Mouse (Mus musculus) forebrain, embryonic 10.5 days (tissue): ENCODE results near the gene Map3k11. TPM values are rescaled to one million over a fixed set of nuclear protein-coding genes. Genes with fewer than 3 reads are reported as not detected.

Experiments used
- DNase-seq: peaks from one replicate; pipeline ENCODE4 v3.0.0-alpha.2; 2017; ENCODE audit warnings: low spot score; ENCODE audit errors: extremely low spot score
- H3K27ac ChIP-seq: fragments of 300-500 bp; sonication (generic); 2 replicates; pipeline ENCODE4 v1.5.1; 2016; ENCODE audit warnings: mild to moderate bottlenecking
- H3K27me3 ChIP-seq: fragments of 300-500 bp; sonication (generic); 2 replicates; pipeline ENCODE4 v1.6.1; 2016; ENCODE audit warnings: mild to moderate bottlenecking; ENCODE audit not compliant: poor library complexity, severe bottlenecking
- H3K36me3 ChIP-seq: fragments of 300-500 bp; sonication (generic); replicated peaks from 2 replicates; pipeline ENCODE4 v1.6.1; 2016; ENCODE audit warnings: mild to moderate bottlenecking, moderate library complexity
- H3K4me1 ChIP-seq: fragments of 300-500 bp; sonication (generic); 2 replicates; pipeline ENCODE4 v1.6.1; 2016
- H3K4me3 ChIP-seq: fragments of 300-500 bp; sonication (generic); 2 replicates; pipeline ENCODE4 v1.5.1; 2016; ENCODE audit warnings: mild to moderate bottlenecking, moderate library complexity
- H3K9me3 ChIP-seq: fragments of 300-500 bp; sonication (generic); 2 replicates; pipeline ENCODE4 v1.6.1; 2016; ENCODE audit warnings: mild to moderate bottlenecking, moderate library complexity
- WGBS: fragments of 180-500 bp; shearing (Covaris S2); methylation state at CpG from one replicate; pipeline ENCODE4 v1.1.7; 2016; 5-methylcytosine and 5-hydroxymethylcytosine counted together
- microRNA-seq: library from miRNA; unstranded; fragments of <30 nt; microRNA quantifications from one replicate; pipeline ENCODE4, GENCODE M21; 2017
- polyA plus RNA-seq: library from polyadenylated mRNA; unstranded; fragments of >200 nt; fragmentation: Nextera tagmentation; extraction: Ambion mirVana; gene quantifications from 2 replicates; pipeline ENCODE4 v1.2.1, GENCODE M21; 2016

Map3k11 gene
- polyA plus RNA-seq, 1 experiment from 2014 or later = 26.3 TPM

DNA sequence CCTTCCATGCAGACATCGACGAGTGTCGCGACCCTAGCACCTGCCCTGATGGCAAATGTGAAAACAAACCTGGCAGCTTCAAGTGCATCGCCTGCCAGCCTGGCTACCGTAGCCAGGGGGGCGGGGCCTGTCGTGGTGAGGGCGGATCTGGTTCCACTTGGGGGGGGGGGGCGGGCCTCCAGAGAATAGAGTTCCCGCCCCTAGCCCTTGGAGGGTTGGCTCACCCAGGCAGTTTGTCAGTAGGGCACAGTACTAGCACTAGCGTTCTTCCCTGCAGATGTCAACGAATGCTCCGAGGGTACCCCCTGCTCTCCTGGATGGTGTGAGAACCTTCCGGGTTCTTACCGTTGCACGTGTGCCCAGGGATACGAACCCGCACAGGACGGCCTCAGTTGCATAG is 63.2 kb downstream of the Map3k11 start:
- H3K4me1 ChIP-seq = peaks cover 31% of the 10 kb centered on the region
- no peak for DNase-seq
- H3K36me3 ChIP-seq = no peaks in the 10 kb centered on the region
- 6% methylated on average over 20 of the region's 20 CpGs for whole genome bisulfite sequencing
- peaks cover 100% of the 10 kb centered on the region for H3K27me3 ChIP-seq
- no peaks in the 10 kb centered on the region for H3K9me3 ChIP-seq
- H3K4me3 ChIP-seq = peak overlapping the region; percentile 31
- H3K27ac ChIP-seq = no peak overlapping the region

Small RNAs within 50 kb of the gene (microRNA-seq; reads per million reads assigned to microRNA genes)
- gene Mir6987 = not detected

Other genes starting within 250 kb of the Map3k11 start
- gene Fosl1, start 241.2 kb upstream of the Map3k11 start, polyA plus RNA-seq = not detected in 2 replicates
- gene Ccdc85b, start 230.8 kb upstream of the Map3k11 start, polyA plus RNA-seq = 5.5 and 6.7 TPM in 2 replicates
- 93.1 TPM in 2 replicates for gene Fibp, start 228.1 kb upstream of the Map3k11 start, polyA plus RNA-seq
- 1.1 and 1.4 TPM in 2 replicates for gene Ctsw, start 220.2 kb upstream of the Map3k11 start, polyA plus RNA-seq
- 46.9 and 50.9 TPM in 2 replicates for gene Efemp2, start 214.8 kb upstream of the Map3k11 start, polyA plus RNA-seq
- gene Mus81, start 200.3 kb upstream of the Map3k11 start, polyA plus RNA-seq = 40.9 and 42.9 TPM in 2 replicates
- 2,991 and 3,010 TPM in 2 replicates for gene Cfl1, start 198.3 kb upstream of the Map3k11 start, polyA plus RNA-seq
- gene 1700020D05Rik, start 185.0 kb upstream of the Map3k11 start, polyA plus RNA-seq = not detected in 2 replicates
- gene Snx32, start 178.2 kb upstream of the Map3k11 start, polyA plus RNA-seq = 7.0 and 7.9 TPM in 2 replicates
- gene Ovol1, start 128.1 kb upstream of the Map3k11 start, polyA plus RNA-seq = 0.37 and 0.52 TPM in 2 replicates
- 2.0 TPM in 2 replicates for gene Ap5b1, start 120.7 kb upstream of the Map3k11 start, polyA plus RNA-seq
- gene Rnaseh2c, start 86.9 kb upstream of the Map3k11 start, polyA plus RNA-seq = 187 and 200 TPM in 2 replicates
- 64.9 and 67.9 TPM in 2 replicates for gene Kat5, start 78.5 kb upstream of the Map3k11 start, polyA plus RNA-seq
- 30.3 and 31.2 TPM in 2 replicates for gene Rela, start 51.3 kb upstream of the Map3k11 start, polyA plus RNA-seq
- gene Sipa1, start 25.0 kb upstream of the Map3k11 start, polyA plus RNA-seq = 20.9 and 21.1 TPM in 2 replicates
- gene Pcnx3, start 166 bp downstream of the Map3k11 start, polyA plus RNA-seq = 26.8 and 27.1 TPM in 2 replicates
- gene Kcnk7, start 15.6 kb downstream of the Map3k11 start, polyA plus RNA-seq = 0.19 TPM in 1 of 2 replicates, not detected in the other
- gene Ehbp1l1, start 37.6 kb downstream of the Map3k11 start, polyA plus RNA-seq = 6.6 and 8.4 TPM in 2 replicates
- gene Fam89b, start 40.9 kb downstream of the Map3k11 start, polyA plus RNA-seq = 120 and 127 TPM in 2 replicates
- gene Ltbp3, start 52.2 kb downstream of the Map3k11 start, polyA plus RNA-seq = 2.6 and 4.9 TPM in 2 replicates
- 63.4 and 64.6 TPM in 2 replicates for gene Scyl1, start 82.7 kb downstream of the Map3k11 start, polyA plus RNA-seq
- 36.9 and 40.6 TPM in 2 replicates for gene Frmd8, start 186.5 kb downstream of the Map3k11 start, polyA plus RNA-seq
- 1.5 and 2.0 TPM in 2 replicates for gene Slc25a45, start 189.1 kb downstream of the Map3k11 start, polyA plus RNA-seq
- 9.0 and 9.1 TPM in 2 replicates for gene Tigd3, start 205.4 kb downstream of the Map3k11 start, polyA plus RNA-seq
- gene Dpf2, start 224.3 kb downstream of the Map3k11 start, polyA plus RNA-seq = 246 and 247 TPM in 2 replicates
- 1.1 and 1.5 TPM in 2 replicates for gene Cdc42ep2, start 236.1 kb downstream of the Map3k11 start, polyA plus RNA-seq